Mouse (Mus musculus) ES-E14 (cell line): ENCODE results near the gene Robo1.

Source experiments
- CHD2 ChIP-seq: IDR thresholded peaks from 2 replicates; pipeline ENCODE4 v1.6.1; 2014; ENCODE audit warnings: mild to moderate bottlenecking, low read depth, low read length, inconsistent platforms
- MAFK ChIP-seq: IDR thresholded peaks from 2 replicates; pipeline ENCODE4 v1.6.1; 2014; ENCODE audit warnings: mild to moderate bottlenecking, low read depth, low read length, inconsistent platforms; ENCODE audit not compliant: insufficient read depth
- ZC3H11A ChIP-seq: IDR thresholded peaks from 2 replicates; pipeline ENCODE4 v1.6.1; 2012; ENCODE audit warnings: low read depth, mild to moderate bottlenecking, inconsistent platforms, low read length, borderline replicate concordance

GRCm38 (mm10) chr16:72720979-72721378, 412.9 kb downstream of the Robo1 start:
- TF ChIP-seq CHD2 (no peak), MAFK (no peak), ZC3H11A (no peak)
